In the genomic region with DNA sequence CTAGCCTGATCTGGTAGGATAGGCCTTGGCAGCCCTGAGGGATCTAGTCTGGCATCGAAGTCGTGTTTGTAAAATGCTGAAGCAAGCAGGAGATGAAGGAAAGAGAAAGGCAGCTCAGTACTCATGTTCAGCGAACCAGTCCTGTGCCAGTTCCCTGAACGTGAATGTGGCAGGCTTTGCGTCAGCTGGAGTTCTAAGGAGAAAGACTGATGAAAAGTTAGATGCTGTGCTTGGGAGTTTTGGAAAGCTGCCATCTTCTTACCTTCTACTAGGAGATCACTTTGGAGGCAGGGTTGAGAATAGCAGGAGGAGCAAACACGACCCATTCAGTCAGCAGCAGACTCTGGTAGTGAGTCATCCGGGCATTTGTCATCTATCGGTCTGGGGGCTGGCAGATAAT, we compare ENCODE assay signal across 19 mouse cellular contexts. TPM values are rescaled to one million over a fixed set of nuclear protein-coding genes. Genes with fewer than 3 reads are reported as not detected.
DNase-seq lines count a peak whose midpoint lies in the region; ATAC-seq lines count a peak whose summit lies in the region.
"Had no signal": no experiment of that assay in that cellular context is flagged by ENCODE, and none has a peak within 500 bp of the region (broad histone marks: within the 10 kb centered on the region; RNA-seq: fewer than 3 reads in every experiment).

No protein-coding gene starts in this region.

- 0 out of 2 replicates have a peak, but pooled peaks have one; percentile 13 for ATAC-seq in frontal cortex, adult (ENCODE audit: low TSS enrichment)
- ATAC-seq: activated CD4-positive, CD25-positive, alpha-beta regulatory T cell, adult 4 months; forebrain, embryonic 13.5 days; forebrain, embryonic 15.5 days; forebrain, postnatal 0 days; Patski had no signal

- no peak for DNase-seq in frontal cortex, postnatal 36 days (ENCODE audit: low spot score in 2 of 2)
- DNase-seq in right cerebral cortex, adult 18-20 months: peak; percentile 16
- no peak for DNase-seq in right cerebral cortex, postnatal 36 days (ENCODE audit: low spot score in 2 of 2)
- DNase-seq in brain, adult 2 months (ENCODE audit: low read depth, low spot score): peak; percentile 52
- DNase-seq in adrenal gland, postnatal 14 days: no peak
- DNase-seq: adrenal gland, adult 8-10 months; adrenal gland, postnatal 25 days; cerebellum, adult 11-12 months; cerebellum, adult 2 months; cerebellum, adult 9-10 months; cerebellum, postnatal 10 days; cerebellum, postnatal 25 days; forebrain, postnatal 0 days had no signal

RNA-seq across cellular contexts. Expression of a gene that starts 6.4 kb away (rescaled TPM):
- total RNA-seq in adrenal gland, postnatal 14 days (2021): 22.5 and 22.9 TPM in 2 replicates

RNA-seq across cellular contexts. Expression of a gene that starts 38.4 kb away (rescaled TPM):
- 94.3 and 122 TPM in 2 replicates for total RNA-seq in adrenal gland, postnatal 14 days (2021)

RNA-seq across cellular contexts. Expression of a gene that starts 45.3 kb away (rescaled TPM):
- 5.2 TPM in 2 replicates for total RNA-seq in adrenal gland, postnatal 14 days (2021)
- total RNA-seq: MEL had no signal

Comparison
In these comparisons a context has a peak if more than half of its experiments do, and no peak if none do; other contexts are left out.
1. DNase-seq: peak in right cerebral cortex, adult 18-20 months (single experiment) and brain, adult 2 months (single experiment); none in frontal cortex, postnatal 36 days (0 of 2), right cerebral cortex, postnatal 36 days (0 of 2) and adrenal gland, postnatal 14 days (single experiment).